Mouse (Mus musculus): ENCODE data around the gene Cys1.

DNA sequence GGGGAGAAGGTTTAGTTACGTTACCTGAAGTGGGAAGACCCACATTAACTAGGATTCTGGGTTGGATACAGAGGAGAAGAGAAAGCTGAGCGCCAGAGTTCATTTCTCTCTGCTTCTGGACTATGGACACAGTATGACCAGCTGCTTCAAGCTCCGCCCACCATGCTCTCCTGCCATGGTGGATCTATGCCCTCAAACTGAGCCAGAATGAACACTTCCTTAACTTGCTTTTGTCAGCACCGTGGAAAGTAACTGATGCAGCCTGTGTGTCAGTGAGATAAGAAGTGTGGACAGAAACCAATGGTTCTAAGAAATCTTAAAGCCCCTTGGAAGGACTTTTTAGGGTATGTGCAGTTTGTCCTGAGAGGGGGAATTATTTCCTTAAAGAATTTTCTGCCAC lies 22.6 kb downstream of the Cys1 start:
- TF ChIP-seq CTCF (IDR thresholded peaks at IDR 0.05; ENCODE audit: borderline replicate concordance, control insufficient read depth, extremely low read depth, insufficient read depth, low read length, poor library complexity), result no peak
- no peak for TF ChIP-seq POLR2A (IDR thresholded peaks at IDR 0.05; ENCODE audit: control insufficient read depth, extremely low read depth, insufficient read depth, low read length, poor library complexity)

Data from thymus, adult 2 months (tissue).